Mouse (Mus musculus) forebrain, embryonic 11.5 days (tissue): ENCODE results near the gene Gstp1. TPM values are rescaled to one million over a fixed set of nuclear protein-coding genes. Genes with fewer than 3 reads are reported as not detected.

Experiments used
- ATAC-seq: fragments of 200-750 bp; cut with Nextera tagmentation; replicated peaks from 2 replicates; pipeline ENCODE4 v1.8.0; 2017; ENCODE audit warnings: moderate TSS enrichment; ENCODE audit not compliant: low FRiP score
- DNase-seq: peaks from one replicate; pipeline ENCODE4 v3.0.0-alpha.2; 2017; ENCODE audit warnings: low spot score
- H3K27ac ChIP-seq: fragments of 300-500 bp; sonication (generic); 2 replicates; pipeline ENCODE4 v1.5.1; 2014; ENCODE audit warnings: low read depth, low read length
- H3K27me3 ChIP-seq: fragments of 300-500 bp; sonication (generic); 2 replicates; pipeline ENCODE4 v1.6.1; 2014; ENCODE audit warnings: mild to moderate bottlenecking, low read length, mixed read lengths; ENCODE audit not compliant: control insufficient read depth, insufficient read depth
- H3K36me3 ChIP-seq: fragments of 300-500 bp; sonication (generic); 2 replicates; pipeline ENCODE4 v1.6.1; 2014; ENCODE audit warnings: mild to moderate bottlenecking, low read length, moderate library complexity, mixed read lengths; ENCODE audit not compliant: control insufficient read depth, insufficient read depth
- H3K4me1 ChIP-seq: fragments of 300-500 bp; sonication (generic); replicated peaks from 2 replicates; pipeline ENCODE4 v1.6.1; 2014; ENCODE audit warnings: low read length, mixed read lengths; ENCODE audit not compliant: control insufficient read depth, insufficient read depth
- H3K4me2 ChIP-seq: fragments of 300-500 bp; sonication (generic); 2 replicates; pipeline ENCODE4 v1.6.1; 2014; ENCODE audit warnings: low read depth, mild to moderate bottlenecking, low read length, moderate library complexity, mixed read lengths; ENCODE audit not compliant: severe bottlenecking
- H3K4me3 ChIP-seq: fragments of 300-500 bp; sonication (generic); 2 replicates; pipeline ENCODE4 v1.5.1; 2014; ENCODE audit warnings: low read depth, low read length
- H3K9ac ChIP-seq: fragments of 300-500 bp; sonication (generic); 2 replicates; pipeline ENCODE4 v1.6.1; 2014; ENCODE audit warnings: low read length
- H3K9me3 ChIP-seq: fragments of 300-500 bp; sonication (generic); 2 replicates; pipeline ENCODE4 v1.6.1; 2016; ENCODE audit warnings: low read length, mixed read lengths; ENCODE audit not compliant: control insufficient read depth
- WGBS: fragments of 180-500 bp; shearing (Covaris S2); extraction: QIAGEN DNeasy Blood & Tissue Kit; methylation state at CpG from one replicate; pipeline ENCODE4 v1.1.7; 2014; 5-methylcytosine and 5-hydroxymethylcytosine counted together
- polyA plus RNA-seq: library from polyadenylated mRNA; unstranded; fragments of >200 nt; fragmentation: Nextera tagmentation; extraction: Ambion mirVana; gene quantifications from 2 replicates; pipeline ENCODE4 v1.2.1, GENCODE M21; 2014

The Gstp1 gene
- polyA plus RNA-seq: 347 and 365 TPM in 2 replicates

- Histone ChIP-seq H3K9me3 (no peaks in the 10 kb centered on the region), H3K4me1 (peaks cover 5% of the 10 kb centered on the region), H3K27ac (no peak within 1 kb of the TSS), H3K36me3 (no peaks in the 10 kb centered on the region; the same call in 1 of the 2 replicates), H3K27me3 (no peaks in the 10 kb centered on the region), H3K4me2 (peak within 1 kb of the TSS; percentile 72), H3K9ac (peak within 1 kb of the TSS; percentile 81), H3K4me3 (peak within 1 kb of the TSS; percentile 59)
- peak; percentile 88 for DNase-seq
- under 1% methylated on average over 26 of the region's 26 CpGs for WGBS
- ATAC-seq: peak; percentile 85
Measured at GRCm38 (mm10) chr19:4037788-4038232, at the start of gene Gstp1. Gstp1 (minus strand) TSS chr19:4037985.

- ATAC-seq (no peak), DNase-seq (peak; percentile 41)
- Histone ChIP-seq H3K4me2 (no peak overlapping the region), H3K36me3 (no peaks in the 10 kb centered on the region), H3K4me3 (no peak overlapping the region), H3K27me3 (no peaks in the 10 kb centered on the region), H3K9me3 (no peaks in the 10 kb centered on the region), H3K27ac (no peak overlapping the region), H3K4me1 (no peaks in the 10 kb centered on the region), H3K9ac (no peak overlapping the region)
- 87% methylated on average over 5 of the region's 5 CpGs for WGBS
Measured at GRCm38 (mm10) chr19:4087090-4087489, 49.3 kb upstream of the Gstp1 start.

DNA sequence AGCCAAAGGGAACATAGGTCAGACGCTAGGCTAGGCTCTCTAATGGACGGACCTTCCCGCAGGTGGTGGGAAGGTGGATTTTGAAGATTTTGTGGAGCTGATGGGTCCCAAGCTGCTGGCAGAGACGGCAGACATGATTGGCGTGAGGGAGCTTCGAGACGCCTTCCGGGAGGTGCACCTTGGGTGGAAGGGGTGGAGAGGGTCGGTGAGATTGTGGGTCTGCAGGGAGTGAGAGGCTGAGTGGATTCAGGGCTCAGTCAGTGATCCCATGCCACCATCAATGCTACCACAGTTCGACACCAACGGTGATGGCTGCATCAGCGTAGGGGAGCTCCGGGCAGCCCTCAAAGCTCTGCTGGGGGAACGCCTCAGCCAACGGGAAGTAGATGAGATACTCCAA, 48.4 kb upstream of the Gstp1 start:
- WGBS: 92% methylated on average over 15 of the region's 15 CpGs
- Histone ChIP-seq H3K27ac (no peak overlapping the region), H3K9ac (no peak overlapping the region), H3K4me1 (no peaks in the 10 kb centered on the region), H3K4me2 (no peak overlapping the region), H3K9me3 (no peaks in the 10 kb centered on the region), H3K27me3 (no peaks in the 10 kb centered on the region), H3K4me3 (no peak overlapping the region), H3K36me3 (no peaks in the 10 kb centered on the region)
- ATAC-seq: no peak
- peak; percentile 42 for DNase-seq

DNA sequence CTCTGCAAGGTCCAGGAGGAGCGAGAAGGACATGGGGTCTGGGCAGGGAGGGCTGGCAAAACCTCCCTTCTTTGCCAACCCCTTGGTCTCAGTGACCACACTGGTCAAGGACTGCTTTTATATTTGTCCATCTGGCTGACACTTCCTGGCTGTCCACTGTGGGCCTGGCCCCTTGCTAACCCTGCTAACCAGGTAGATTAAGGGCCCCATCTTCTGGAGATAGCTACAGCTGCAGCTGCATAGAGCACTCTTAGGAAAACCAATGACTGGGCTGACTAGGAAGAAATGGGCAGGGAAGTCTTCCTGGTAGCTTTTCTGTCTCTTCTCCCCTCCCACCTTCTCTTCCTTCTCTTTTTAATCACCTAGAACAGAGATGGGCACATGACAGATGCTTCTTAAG, 47.2 kb upstream of the Gstp1 start:
- WGBS: 93% methylated on average over 1 of the region's 1 CpGs
- Histone ChIP-seq H3K4me3 (no peak overlapping the region), H3K9ac (no peak overlapping the region), H3K9me3 (no peaks in the 10 kb centered on the region), H3K36me3 (no peaks in the 10 kb centered on the region), H3K27ac (no peak overlapping the region), H3K4me1 (no peaks in the 10 kb centered on the region), H3K27me3 (no peaks in the 10 kb centered on the region), H3K4me2 (no peak overlapping the region)
- ATAC-seq (no peak), DNase-seq (no peak)

- ATAC-seq: no peak
- DNase-seq: peak; percentile 51
- 28% methylated on average over 8 of the region's 8 CpGs for WGBS
- H3K4me3 ChIP-seq: no peak overlapping the region
- no peak overlapping the region for H3K4me2 ChIP-seq
- no peak overlapping the region for H3K9ac ChIP-seq
- no peak overlapping the region for H3K27ac ChIP-seq
- no peaks in the 10 kb centered on the region for H3K4me1 ChIP-seq
- no peaks in the 10 kb centered on the region for H3K36me3 ChIP-seq
- H3K27me3 ChIP-seq: no peaks in the 10 kb centered on the region
- H3K9me3 ChIP-seq: no peaks in the 10 kb centered on the region
Measured at GRCm38 (mm10) chr19:4083826-4084225, 46.0 kb upstream of the Gstp1 start.

DNA sequence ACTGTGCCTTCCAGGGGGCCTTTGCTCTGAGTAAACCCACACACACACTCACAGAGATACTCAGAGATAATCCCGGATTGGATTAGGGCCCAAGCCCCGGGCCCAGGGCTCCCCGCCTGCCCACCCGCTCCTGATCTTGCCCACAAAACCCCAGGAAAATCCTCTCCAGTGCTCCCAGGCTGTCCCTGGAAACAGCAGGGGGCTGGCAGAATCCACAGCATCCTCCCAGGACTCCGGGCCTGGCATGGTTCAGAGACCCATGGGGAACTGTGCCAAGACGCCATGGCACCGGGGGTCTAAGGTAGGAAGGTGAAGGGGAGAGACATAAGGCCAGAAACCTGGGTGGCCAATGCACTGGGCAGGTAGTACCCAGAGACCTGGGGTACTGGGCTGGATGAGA, 45.5 kb upstream of the Gstp1 start:
- Histone ChIP-seq H3K27ac (no peak overlapping the region), H3K4me2 (no peak overlapping the region), H3K9ac (no peak overlapping the region), H3K36me3 (no peaks in the 10 kb centered on the region), H3K4me3 (no peak overlapping the region), H3K9me3 (no peaks in the 10 kb centered on the region), H3K27me3 (no peaks in the 10 kb centered on the region), H3K4me1 (no peaks in the 10 kb centered on the region)
- peak; percentile 42 for DNase-seq
- 66% methylated on average over 7 of the region's 7 CpGs for WGBS
- no peak for ATAC-seq

- Histone ChIP-seq H3K4me2 (no peak overlapping the region), H3K4me3 (no peak overlapping the region), H3K27me3 (no peaks in the 10 kb centered on the region), H3K9me3 (no peaks in the 10 kb centered on the region), H3K27ac (no peak overlapping the region), H3K9ac (no peak overlapping the region), H3K4me1 (no peaks in the 10 kb centered on the region), H3K36me3 (no peaks in the 10 kb centered on the region)
- WGBS: 84% methylated on average over 11 of the region's 11 CpGs
- ATAC-seq (no peak), DNase-seq (peak; percentile 38)
Measured at GRCm38 (mm10) chr19:4082219-4082965, 44.6 kb upstream of the Gstp1 start.

GRCm38 (mm10) chr19:4081394-4081793, 43.6 kb upstream of the Gstp1 start, which contains the start of gene Cabp2:
Cabp2 (plus strand) TSS chr19:4081578.
- no peaks in the 10 kb centered on the region for H3K36me3 ChIP-seq
- H3K27ac ChIP-seq: no peak within 1 kb of the TSS
- H3K4me3 ChIP-seq: no peak within 1 kb of the TSS
- H3K9me3 ChIP-seq: no peaks in the 10 kb centered on the region
- DNase-seq (peak; percentile 42), ATAC-seq (no peak)
- H3K9ac ChIP-seq: no peak within 1 kb of the TSS
- no peaks in the 10 kb centered on the region for H3K4me1 ChIP-seq
- no peak within 1 kb of the TSS for H3K4me2 ChIP-seq
- no peaks in the 10 kb centered on the region for H3K27me3 ChIP-seq
- WGBS: 70% methylated on average over 3 of the region's 3 CpGs

DNA sequence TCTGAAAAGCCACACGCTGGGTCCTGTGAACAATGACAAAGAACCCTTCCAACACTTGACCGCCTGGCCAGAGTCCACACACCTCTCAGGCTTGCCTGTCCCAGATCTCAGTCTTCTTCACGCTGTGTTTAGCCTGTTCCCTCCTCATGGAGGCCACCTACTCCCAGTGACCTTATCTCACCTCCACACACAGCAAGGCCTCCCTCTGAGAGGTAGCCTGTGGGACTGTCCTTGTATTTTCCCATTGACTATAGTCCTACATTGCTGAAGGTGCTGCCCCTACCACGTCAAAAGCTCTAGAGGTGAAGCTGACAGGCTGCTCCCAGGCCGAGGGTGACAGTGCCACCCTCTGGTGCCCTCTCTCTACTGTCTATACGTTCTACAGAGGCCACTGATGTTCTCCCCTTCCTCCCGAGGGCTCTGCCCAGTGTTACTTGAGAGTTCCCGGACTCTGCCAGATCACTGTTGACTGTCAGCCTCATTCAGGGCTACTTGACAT, 42.8 kb upstream of the Gstp1 start:
- Histone ChIP-seq H3K4me3 (no peak overlapping the region), H3K9ac (no peak overlapping the region), H3K4me1 (no peaks in the 10 kb centered on the region), H3K9me3 (no peaks in the 10 kb centered on the region), H3K4me2 (no peak overlapping the region), H3K27ac (no peak overlapping the region), H3K36me3 (no peaks in the 10 kb centered on the region), H3K27me3 (no peaks in the 10 kb centered on the region)
- 69% methylated on average over 8 of the region's 8 CpGs for whole genome bisulfite sequencing
- ATAC-seq (no peak), DNase-seq (peak; percentile 42)
